Mouse (Mus musculus) gastrocnemius, postnatal 10 days (tissue): ENCODE measurements around the gene Sh3glb2. TPM values are rescaled to one million over a fixed set of nuclear protein-coding genes. Genes with fewer than 3 reads are reported as not detected.

Experiments
- DNase-seq: peaks from one replicate; pipeline ENCODE4 v3.0.0; 2021; ENCODE audit warnings: mixed read lengths
- total RNA-seq, 2 experiments: library from RNA; stranded (reverse); gene quantifications; 2 replicates each; pipeline ENCODE4 v1.2.3; 2021

The Sh3glb2 gene
- total RNA-seq, 2 experiments from 2014 or later = 32.2 to 37.9 TPM

DNA sequence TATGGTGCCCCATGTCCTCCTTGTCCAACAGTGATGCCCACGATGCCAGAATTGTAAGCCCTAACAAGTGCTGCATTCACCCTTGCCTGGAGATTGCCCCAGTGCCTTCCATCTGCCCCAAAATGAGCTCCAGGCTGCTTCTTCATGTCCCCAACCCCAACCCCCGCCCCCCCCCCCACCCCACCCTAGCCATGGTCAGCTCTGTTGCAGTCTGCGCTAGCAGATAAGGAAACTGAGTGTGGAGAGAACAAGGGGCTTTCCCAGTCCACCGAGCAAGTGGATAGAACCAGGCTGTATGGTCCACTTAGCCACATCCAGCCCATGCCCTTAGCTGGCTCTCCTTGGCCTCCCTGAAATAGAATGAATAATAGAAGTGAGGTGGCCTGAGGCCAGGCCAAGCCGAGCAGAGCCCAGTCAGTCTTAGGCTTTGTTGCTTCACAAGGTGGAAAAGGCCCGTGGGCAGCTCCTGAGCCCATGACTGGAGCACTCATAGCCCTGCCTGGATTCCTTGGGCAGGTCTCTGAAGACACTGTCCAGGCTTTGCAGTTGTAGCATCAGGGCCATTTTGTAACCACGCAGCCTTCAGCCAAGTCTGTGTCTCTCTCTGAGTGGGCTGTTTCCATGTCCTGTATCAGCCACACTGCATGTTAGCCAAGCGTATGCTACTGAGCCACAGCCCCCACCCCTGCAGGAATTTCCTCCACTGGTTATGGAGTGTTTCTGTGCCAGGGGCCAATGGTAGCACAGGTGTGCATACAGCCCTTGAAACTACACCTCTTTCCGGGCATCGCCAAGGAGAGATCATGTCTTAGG lies 21.6 kb upstream of the Sh3glb2 start:
- no peak for DNase-seq

DNA sequence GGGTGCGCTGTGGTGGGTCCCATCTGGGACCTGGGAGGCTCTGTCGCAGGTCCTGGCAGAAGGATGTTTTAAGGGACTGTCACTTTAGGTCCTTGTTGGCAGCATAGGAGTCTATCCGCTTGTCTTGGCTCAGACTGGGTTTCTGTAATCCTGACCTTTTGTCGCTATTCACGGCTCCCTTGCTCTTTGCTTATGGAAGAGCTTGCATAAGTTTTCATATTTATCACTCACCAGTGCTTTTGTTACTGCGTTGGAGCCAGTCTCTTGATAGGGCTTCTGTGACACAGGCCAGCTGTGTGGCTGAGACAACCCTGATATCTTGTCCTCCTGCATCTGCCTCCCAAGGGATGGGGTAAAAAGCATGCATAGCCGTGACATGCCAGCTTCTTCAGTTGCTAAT lies 20.2 kb upstream of the Sh3glb2 start:
- no peak for DNase-seq

DNA sequence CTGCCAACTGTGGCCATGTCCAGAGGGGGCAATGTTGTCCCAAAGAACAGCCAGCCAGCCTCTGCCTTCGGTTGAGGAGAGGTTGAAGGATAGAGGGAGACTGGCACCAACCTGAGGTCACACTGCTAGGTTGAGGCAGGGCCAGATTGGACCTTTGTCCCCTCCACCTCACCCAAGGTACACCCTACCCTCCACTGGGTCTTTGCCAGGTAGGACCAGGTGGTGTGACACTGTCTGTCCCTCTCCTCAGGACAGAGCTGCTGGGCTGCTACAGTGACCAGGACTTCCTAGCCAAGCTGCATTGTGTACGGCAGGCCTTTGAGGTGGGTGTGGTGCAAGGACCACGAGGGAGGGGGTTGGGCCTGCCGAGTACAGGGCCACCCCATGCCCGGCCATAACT lies 18.6 kb upstream of the Sh3glb2 start:
- DNase-seq = no peak

GRCm38 (mm10) chr2:30375893-30376292 lies 16.8 kb upstream of the Sh3glb2 start:
- no peak for DNase-seq

GRCm38 (mm10) chr2:30372726-30373125 lies 13.6 kb upstream of the Sh3glb2 start:
- no peak for DNase-seq

- DNase-seq = no peak
These were observed 12.4 kb upstream of the Sh3glb2 start for GRCm38 (mm10) chr2:30371544-30371943.

GRCm38 (mm10) chr2:30366203-30366602 lies 7.1 kb upstream of the Sh3glb2 start:
- no peak for DNase-seq

GRCm38 (mm10) chr2:30365281-30366069 lies 6.3 kb upstream of the Sh3glb2 start:
- DNase-seq = no peak

GRCm38 (mm10) chr2:30363773-30364650 lies 4.9 kb upstream of the Sh3glb2 start, which contains the start of gene Miga2:
Miga2 (plus strand) TSS chr2:30364233.
- peak; percentile 96 for DNase-seq

DNA sequence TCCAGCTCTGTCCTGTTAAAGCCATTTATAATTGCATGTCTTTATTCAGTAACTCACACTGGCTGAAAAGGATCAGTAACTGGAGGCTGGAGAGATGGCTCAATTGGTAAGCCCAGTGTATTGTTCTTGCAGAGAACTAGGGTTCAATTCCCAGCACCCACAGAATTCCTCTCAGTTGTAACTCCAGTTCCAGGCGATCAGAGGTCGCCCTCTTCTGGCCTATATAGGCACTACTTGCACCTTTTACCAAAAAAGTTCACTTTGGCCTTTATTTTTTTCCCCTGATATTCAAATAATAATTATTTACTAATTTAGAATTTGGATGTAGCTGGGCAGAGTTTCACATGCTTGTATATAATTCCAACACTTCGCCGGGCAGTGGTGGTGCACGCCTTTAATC lies 3.7 kb upstream of the Sh3glb2 start:
- no peak for DNase-seq

DNA sequence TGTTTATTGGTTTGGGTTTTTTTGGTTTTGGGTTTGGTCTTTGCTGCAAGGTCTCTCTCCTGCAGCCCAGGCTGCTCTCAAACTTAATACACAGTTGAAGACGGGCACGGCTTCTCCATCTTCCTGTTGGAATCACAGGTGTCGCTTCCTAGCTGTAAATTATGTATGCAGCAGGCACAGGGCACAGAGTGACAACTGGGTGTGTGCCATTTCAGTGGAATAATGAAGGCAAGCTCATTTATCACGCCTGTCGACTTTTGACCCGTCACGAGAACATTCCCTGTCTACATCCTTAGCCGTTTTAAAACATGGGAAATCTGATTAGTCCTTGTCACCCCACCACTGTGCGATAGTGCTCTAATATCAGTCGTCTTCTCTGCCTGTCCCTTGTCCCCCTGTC lies 1.5 kb upstream of the Sh3glb2 start:
- DNase-seq = no peak

DNA sequence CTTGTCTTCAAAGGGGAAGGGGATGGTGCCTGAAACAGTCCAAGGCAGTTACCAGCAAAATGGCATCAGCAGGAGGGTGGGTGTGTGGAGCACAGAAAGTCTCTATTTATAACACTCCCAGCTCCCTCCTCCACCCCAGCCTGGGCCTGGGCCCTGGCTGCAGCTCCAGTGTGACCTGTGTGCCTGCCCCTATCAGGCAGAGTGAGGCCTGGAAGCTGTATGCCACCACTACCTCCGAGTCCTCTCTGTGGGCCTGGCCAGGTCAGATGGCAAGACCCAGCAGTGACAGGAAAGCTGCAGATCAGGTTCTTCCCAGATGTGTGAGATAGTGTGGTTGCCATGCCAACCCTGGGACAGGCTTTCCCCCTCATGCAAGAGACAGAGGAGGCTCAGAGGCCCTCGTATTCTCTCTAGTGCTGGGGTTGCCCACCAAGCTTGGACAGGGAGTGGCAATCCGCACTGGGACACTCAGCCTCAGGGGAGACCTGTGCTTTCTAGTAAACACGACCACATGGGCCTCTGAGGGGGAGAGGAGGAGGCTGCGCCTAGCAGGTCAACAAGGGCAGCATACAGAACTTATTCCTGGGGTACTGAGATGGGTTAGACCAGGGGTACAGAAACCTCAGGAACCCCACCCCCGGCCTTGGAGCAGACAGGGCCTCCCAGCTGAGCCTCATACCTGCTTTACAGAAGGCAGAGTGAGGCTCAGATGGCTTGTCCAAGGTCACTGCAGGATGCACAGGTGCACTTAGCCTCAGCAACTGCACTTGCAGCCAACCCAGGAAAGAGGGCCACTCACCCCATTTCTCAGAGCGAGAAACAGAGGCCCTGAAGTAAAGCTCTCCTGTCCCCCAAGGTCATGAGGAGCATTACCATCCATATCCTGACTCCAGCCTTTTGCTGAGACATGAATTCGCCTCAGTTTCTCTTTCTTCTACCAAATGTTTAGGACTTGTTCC lies 1.3 kb downstream of the Sh3glb2 start:
- DNase-seq = no peak

GRCm38 (mm10) chr2:30356906-30357305 lies 2.2 kb downstream of the Sh3glb2 start:
- no peak for DNase-seq

GRCm38 (mm10) chr2:30356266-30356665 lies 2.9 kb downstream of the Sh3glb2 start:
- DNase-seq = no peak

DNA sequence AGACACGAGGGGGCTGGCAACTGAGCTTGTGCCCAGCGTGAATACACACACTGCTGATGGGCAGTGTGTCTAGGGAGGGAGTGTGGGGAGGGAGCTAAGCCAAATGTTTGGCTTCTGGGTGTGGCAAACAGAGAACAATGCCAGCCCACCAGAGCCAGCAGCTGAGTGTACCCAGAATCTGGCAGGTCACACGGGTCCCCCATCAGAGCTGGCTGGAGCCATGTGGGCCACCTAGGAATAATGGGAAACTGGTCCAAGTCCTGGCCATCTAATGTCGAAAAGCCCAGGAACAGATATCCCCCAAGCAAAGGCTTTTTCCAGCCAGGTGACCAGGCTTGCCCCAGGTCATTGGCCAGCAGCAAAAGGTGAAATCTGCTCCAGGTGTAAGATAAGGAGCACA lies 3.3 kb downstream of the Sh3glb2 start:
- no peak for DNase-seq

DNA sequence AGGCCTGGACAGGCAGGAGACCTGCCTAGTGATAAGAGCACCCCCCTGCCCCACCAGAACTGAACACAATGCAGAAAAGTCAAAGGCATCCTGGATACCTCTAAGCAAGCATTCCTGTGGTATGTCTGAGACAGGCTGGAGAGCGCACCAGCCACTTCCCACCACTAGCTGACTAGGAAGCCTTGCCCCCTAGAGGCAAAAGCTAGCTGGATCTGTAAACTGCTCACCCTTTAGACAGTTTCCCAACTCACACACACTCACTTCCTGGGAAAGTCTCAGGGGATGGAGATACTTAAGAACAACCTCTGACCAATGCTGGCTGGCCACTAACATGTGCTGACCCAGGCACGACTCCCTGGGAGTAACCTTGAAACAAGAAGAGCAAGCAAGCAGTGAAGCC lies 8.0 kb downstream of the Sh3glb2 start:
- DNase-seq = no peak

GRCm38 (mm10) chr2:30349196-30349595 lies 9.9 kb downstream of the Sh3glb2 start:
- no peak for DNase-seq

DNA sequence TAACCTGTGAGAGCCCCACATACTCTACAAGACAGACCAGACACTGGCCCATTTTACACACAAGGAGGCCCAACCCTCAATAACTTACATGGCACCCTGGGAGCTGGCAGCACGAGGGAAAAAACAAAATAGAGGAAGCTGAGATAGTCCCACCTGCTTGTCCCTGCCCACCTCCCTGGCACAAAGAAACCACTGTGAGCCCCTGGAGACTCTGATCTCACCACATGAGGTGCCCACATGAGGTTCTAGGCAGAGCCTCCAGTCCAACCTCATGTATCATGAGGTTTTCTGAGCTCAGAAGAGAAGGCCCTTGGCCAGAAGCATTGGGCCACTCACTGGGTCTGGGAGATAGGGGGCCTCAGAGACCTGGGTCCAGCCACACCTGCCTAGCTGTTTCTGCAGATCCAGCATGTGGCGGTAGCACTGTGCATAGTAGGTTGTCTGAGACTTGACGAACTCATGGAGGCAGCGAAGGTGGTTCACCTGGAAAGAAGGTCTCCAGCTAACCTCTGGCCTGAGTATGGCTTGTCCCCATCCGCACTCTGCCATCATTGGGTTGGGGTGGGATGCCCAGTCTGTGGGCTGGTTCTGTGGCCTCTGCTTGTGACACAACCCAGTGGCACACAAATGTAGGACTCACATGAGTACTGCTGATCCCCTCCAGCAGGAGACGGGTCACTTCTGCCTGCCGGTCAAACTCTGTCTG lies 13.0 kb downstream of the Sh3glb2 start:
- DNase-seq = no peak

DNA sequence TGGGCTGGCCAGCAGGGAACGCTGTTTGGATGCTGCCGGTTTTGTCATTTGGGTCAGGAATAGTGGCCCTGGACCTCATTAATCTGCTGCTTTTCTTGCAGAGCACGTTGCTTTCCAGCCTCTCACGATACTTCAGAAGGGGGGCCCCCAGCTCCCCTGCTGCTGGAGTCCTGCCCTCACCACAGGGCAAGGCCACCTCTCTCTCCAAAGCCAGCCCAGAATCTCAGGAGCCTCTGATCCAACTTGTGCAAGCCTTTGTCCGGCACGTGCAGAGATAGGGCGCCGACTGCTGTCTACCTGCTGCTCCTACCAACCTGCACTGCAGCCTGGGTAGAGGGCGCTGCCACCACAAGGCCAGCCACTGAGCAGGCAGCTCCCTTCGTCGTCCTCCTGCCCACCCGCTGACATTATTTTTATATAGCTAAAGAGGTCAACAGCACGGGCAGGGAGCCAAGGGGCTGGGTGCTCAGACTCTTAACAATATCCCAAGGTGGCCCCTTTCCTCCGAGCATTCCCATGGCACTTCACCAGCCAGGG lies 15.5 kb downstream of the Sh3glb2 start:
- DNase-seq = no peak

DNA sequence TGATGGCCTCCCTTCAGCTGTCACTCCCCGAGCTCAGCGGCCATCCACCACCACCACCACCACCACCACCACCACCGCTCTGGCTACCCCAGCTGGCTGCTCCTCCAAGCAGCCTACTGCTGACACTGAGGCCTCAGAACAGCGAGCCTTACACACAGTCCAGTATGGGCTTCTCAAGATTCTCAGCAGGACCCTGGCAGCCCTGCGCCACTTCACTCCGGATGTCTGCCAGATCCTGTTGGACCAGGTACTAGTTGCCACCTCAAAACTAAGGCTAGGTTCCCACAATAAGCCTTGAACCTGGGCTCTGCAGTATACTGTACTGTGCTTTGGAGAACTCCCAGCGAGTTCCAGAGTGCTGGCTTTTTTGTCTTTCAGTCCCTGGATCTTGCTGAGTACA lies 16.6 kb downstream of the Sh3glb2 start:
- no peak for DNase-seq
